Mouse (Mus musculus) naive thymus-derived CD4-positive, alpha-beta T cell, adult 5 months (primary cell): ENCODE measurements around the gene Gm10486. TPM values are rescaled to one million over a fixed set of nuclear protein-coding genes. Genes with fewer than 3 reads are reported as not detected.

Experiments used
- polyA plus RNA-seq: library from polyadenylated mRNA; unstranded; fragments of 100-300 nt; shearing (Covaris generic); gene quantifications from one replicate; pipeline ENCODE4 v1.2.1, GENCODE M21; 2017

Gm10486 gene
- not detected for polyA plus RNA-seq

DNA sequence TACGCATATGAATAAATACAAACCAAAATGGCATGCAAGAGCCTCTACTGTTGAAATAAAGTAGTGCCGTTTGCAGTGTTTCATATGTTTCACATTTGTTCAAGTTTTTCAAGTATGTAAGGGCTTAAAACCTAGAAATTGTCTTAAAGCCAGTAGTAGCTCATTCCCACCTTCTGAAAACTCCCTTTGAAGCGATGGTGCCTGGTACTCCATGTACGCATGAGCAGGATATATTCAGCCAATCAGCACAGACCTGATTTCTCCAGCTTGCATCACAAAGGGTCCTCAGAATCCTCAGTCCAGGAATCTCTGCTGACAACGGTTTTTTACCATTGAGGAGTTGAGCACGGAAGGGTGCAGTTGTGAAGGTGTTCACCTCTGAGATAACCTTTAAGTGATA, at the start of gene Gm10486:
Gm10486 (plus strand) TSS at position 301 of the 400 bp plus-strand sequence.

